In genomic region chr8:90414021-90414420, GRCm38 (mm10) we compare ENCODE assay signal across 17 mouse cellular contexts.
A peak's percentile ranks its signal among the peaks of the same experiment; 100 is the strongest.
DNase-seq lines count a peak whose midpoint lies in the region; ATAC-seq and TF ChIP-seq lines count a peak whose summit lies in the region.
"Had no signal": no experiment of that assay in that cellular context is flagged by ENCODE, and none has a peak within 500 bp of the region (broad histone marks: within the 10 kb centered on the region; RNA-seq: fewer than 3 reads in every experiment).

No protein-coding gene starts in this region.

- H3K4me3 ChIP-seq in forebrain, embryonic 15.5 days = no peak overlapping the region
- no peak overlapping the region for H3K4me3 ChIP-seq in forebrain, embryonic 12.5 days (replicated peaks)
- no peak overlapping the region for H3K4me3 ChIP-seq in midbrain, postnatal 0 days (ENCODE audit: low read depth, low read length)
- no peak overlapping the region for H3K4me3 ChIP-seq in midbrain, embryonic 13.5 days (replicated peaks)
- H3K4me3 ChIP-seq in intestine, postnatal 0 days (ENCODE audit: low read depth, low read length) = no peak overlapping the region
- H3K4me3 ChIP-seq: heart, embryonic 12.5 days; kidney, embryonic 15.5 days; stomach, embryonic 15.5 days had no signal

- H3K4me1 ChIP-seq in forebrain, embryonic 15.5 days = 0 out of 2 replicates have a peak, but pooled peaks cover 7% of the 10 kb centered on the region
- H3K4me1 ChIP-seq in forebrain, embryonic 12.5 days = no peaks in the 10 kb centered on the region
- H3K4me1 ChIP-seq in midbrain, postnatal 0 days (ENCODE audit: insufficient read depth, low read length) = no peaks in the 10 kb centered on the region
- H3K4me1 ChIP-seq in midbrain, embryonic 13.5 days (replicated peaks) = no peaks in the 10 kb centered on the region
- no peaks in the 10 kb centered on the region for H3K4me1 ChIP-seq in intestine, postnatal 0 days (replicated peaks; ENCODE audit: control insufficient read depth, insufficient read depth, low read length)
- H3K4me1 ChIP-seq: heart, embryonic 12.5 days; kidney, embryonic 15.5 days; stomach, embryonic 15.5 days had no signal

- no peak overlapping the region for H3K9ac ChIP-seq in forebrain, embryonic 15.5 days (replicated peaks)
- no peak overlapping the region for H3K9ac ChIP-seq in forebrain, embryonic 12.5 days
- H3K9ac ChIP-seq in midbrain, postnatal 0 days (replicated peaks; ENCODE audit: low read length, poor library complexity, severe bottlenecking) = no peak overlapping the region
- H3K9ac ChIP-seq in midbrain, embryonic 13.5 days (replicated peaks) = no peak overlapping the region
- H3K9ac ChIP-seq in intestine, postnatal 0 days (ENCODE audit: low read depth, low read length) = no peak overlapping the region
- H3K9ac ChIP-seq: heart, embryonic 12.5 days; kidney, embryonic 15.5 days; stomach, embryonic 15.5 days had no signal

- H3K27ac ChIP-seq in forebrain, embryonic 15.5 days (replicated peaks) = no peak overlapping the region
- H3K27ac ChIP-seq in forebrain, embryonic 12.5 days = no peak overlapping the region
- H3K27ac ChIP-seq in midbrain, postnatal 0 days (ENCODE audit: low read depth, low read length) = no peak overlapping the region
- H3K27ac ChIP-seq in midbrain, embryonic 13.5 days = no peak overlapping the region
- no peak overlapping the region for H3K27ac ChIP-seq in intestine, postnatal 0 days (ENCODE audit: low read depth, low read length)
- H3K27ac ChIP-seq: kidney, embryonic 15.5 days; stomach, embryonic 15.5 days had no signal

- no peaks in the 10 kb centered on the region for H3K36me3 ChIP-seq in forebrain, embryonic 15.5 days
- H3K36me3 ChIP-seq in forebrain, embryonic 12.5 days (replicated peaks) = no peaks in the 10 kb centered on the region
- H3K36me3 ChIP-seq in midbrain, postnatal 0 days (ENCODE audit: insufficient read depth, low read length) = no peaks in the 10 kb centered on the region
- no peaks in the 10 kb centered on the region for H3K36me3 ChIP-seq in midbrain, embryonic 13.5 days
- H3K36me3 ChIP-seq in intestine, postnatal 0 days (ENCODE audit: control insufficient read depth, insufficient read depth) = no peaks in the 10 kb centered on the region
- H3K36me3 ChIP-seq: heart, embryonic 12.5 days; kidney, embryonic 15.5 days; stomach, embryonic 15.5 days had no signal

- WGBS in forebrain, embryonic 15.5 days = 68% methylated on average over 2 of the region's 2 CpGs
- WGBS in forebrain, embryonic 12.5 days = 89% methylated on average over 2 of the region's 2 CpGs
- WGBS in midbrain, postnatal 0 days = 78% methylated on average over 2 of the region's 2 CpGs
- 86% methylated on average over 2 of the region's 2 CpGs for WGBS in midbrain, embryonic 13.5 days
- 60% methylated on average over 2 of the region's 2 CpGs for WGBS in intestine, postnatal 0 days

- H3K9me3 ChIP-seq in forebrain, embryonic 15.5 days = no peaks in the 10 kb centered on the region
- no peaks in the 10 kb centered on the region for H3K9me3 ChIP-seq in forebrain, embryonic 12.5 days
- H3K9me3 ChIP-seq in midbrain, postnatal 0 days (ENCODE audit: low read length) = no peaks in the 10 kb centered on the region
- no peaks in the 10 kb centered on the region for H3K9me3 ChIP-seq in midbrain, embryonic 13.5 days
- H3K9me3 ChIP-seq in intestine, postnatal 0 days (ENCODE audit: control insufficient read depth) = no peaks in the 10 kb centered on the region
- H3K9me3 ChIP-seq: kidney, embryonic 15.5 days; stomach, embryonic 15.5 days had no signal

- no peak for TF ChIP-seq CTCF in midbrain, postnatal 0 days (IDR thresholded peaks at IDR 0.05)
- no peak for TF ChIP-seq CTCF in intestine, postnatal 0 days (IDR thresholded peaks at IDR 0.05; ENCODE audit: low read depth)

- H3K4me2 ChIP-seq in forebrain, embryonic 15.5 days (replicated peaks) = no peak overlapping the region
- H3K4me2 ChIP-seq in forebrain, embryonic 12.5 days = no peak overlapping the region
- H3K4me2 ChIP-seq in midbrain, postnatal 0 days (ENCODE audit: low read depth, low read length, poor library complexity, severe bottlenecking) = no peak overlapping the region
- H3K4me2 ChIP-seq in midbrain, embryonic 13.5 days (replicated peaks) = no peak overlapping the region
- no peak overlapping the region for H3K4me2 ChIP-seq in intestine, postnatal 0 days (replicated peaks; ENCODE audit: low read depth)
- H3K4me2 ChIP-seq: heart, embryonic 12.5 days; kidney, embryonic 15.5 days; stomach, embryonic 15.5 days had no signal

- peak; percentile 77 for DNase-seq in midbrain, postnatal 0 days (ENCODE audit: low spot score)
- DNase-seq in cerebellum, adult 18-20 months = peak; percentile 35
- peak; percentile 54 to 57 for DNase-seq in cerebellum, postnatal 36 days
- DNase-seq: adrenal gland, postnatal 25 days; B cell, adult 2 months; heart, postnatal 36 days; lung, adult 18-20 months; lung, postnatal 36 days; right cerebral cortex, adult 18-20 months; thymus, adult 2 months had no signal

- 0 out of 2 replicates have a peak, but pooled peaks have one; percentile 64 for ATAC-seq in forebrain, embryonic 15.5 days (replicated peaks)
- no peak for ATAC-seq in forebrain, embryonic 12.5 days (ENCODE audit: low FRiP score)
- no peak for ATAC-seq in midbrain, postnatal 0 days (ENCODE audit: low FRiP score)
- no peak for ATAC-seq in midbrain, embryonic 13.5 days
- no peak for ATAC-seq in intestine, postnatal 0 days

- no peaks in the 10 kb centered on the region for H3K27me3 ChIP-seq in forebrain, embryonic 15.5 days
- no peaks in the 10 kb centered on the region for H3K27me3 ChIP-seq in forebrain, embryonic 12.5 days
- no peaks in the 10 kb centered on the region for H3K27me3 ChIP-seq in midbrain, postnatal 0 days (ENCODE audit: insufficient read depth, low read length)
- H3K27me3 ChIP-seq in midbrain, embryonic 13.5 days = no peaks in the 10 kb centered on the region
- H3K27me3 ChIP-seq in intestine, postnatal 0 days (replicated peaks; ENCODE audit: control insufficient read depth, insufficient read depth, low read length) = no peaks in the 10 kb centered on the region
- H3K27me3 ChIP-seq: heart, embryonic 12.5 days; kidney, embryonic 15.5 days; stomach, embryonic 15.5 days had no signal
